Mouse (Mus musculus) heart, postnatal 0 days (tissue): ENCODE results near the gene Dynll1. TPM values are rescaled to one million over a fixed set of nuclear protein-coding genes. Genes with fewer than 3 reads are reported as not detected.

Source experiments
- ATAC-seq: fragments of 200-750 bp; cut with Nextera tagmentation; 2 replicates; pipeline ENCODE4 v1.8.0; 2017; ENCODE audit warnings: low read depth, moderate number of reproducible peaks, moderate library complexity; ENCODE audit not compliant: insufficient read depth
- DNase-seq: peaks from one replicate; pipeline ENCODE4 v3.0.0-alpha.2; 2016; ENCODE audit warnings: low spot score
- H3K27ac ChIP-seq: fragments of 300-500 bp; sonication (generic); 2 replicates; pipeline ENCODE4 v1.5.1; 2014; ENCODE audit warnings: low read depth, mild to moderate bottlenecking
- H3K27me3 ChIP-seq: fragments of 300-500 bp; sonication (generic); 2 replicates; pipeline ENCODE4 v1.6.1; 2014; ENCODE audit warnings: low read length, mixed read lengths; ENCODE audit not compliant: control insufficient read depth, insufficient read depth
- H3K36me3 ChIP-seq: fragments of 300-500 bp; sonication (generic); replicated peaks from 2 replicates; pipeline ENCODE4 v1.6.1; 2014; ENCODE audit warnings: low read length, mixed read lengths; ENCODE audit not compliant: control insufficient read depth, insufficient read depth
- H3K4me1 ChIP-seq: fragments of 300-500 bp; sonication (generic); 2 replicates; pipeline ENCODE4 v1.6.1; 2014; ENCODE audit warnings: antibody characterized with exemption; ENCODE audit not compliant: control insufficient read depth, insufficient read depth
- H3K4me2 ChIP-seq: fragments of 300-500 bp; sonication (generic); 2 replicates; pipeline ENCODE4 v1.6.1; 2014; ENCODE audit warnings: low read depth, mild to moderate bottlenecking, low read length, moderate library complexity
- H3K4me3 ChIP-seq: fragments of 300-500 bp; sonication (generic); 2 replicates; pipeline ENCODE4 v1.5.1; 2014; ENCODE audit warnings: low read depth, low read length
- H3K9ac ChIP-seq: fragments of 300-500 bp; sonication (generic); replicated peaks from 2 replicates; pipeline ENCODE4 v1.6.1; 2014; ENCODE audit warnings: low read depth, low read length, mixed read lengths
- H3K9me3 ChIP-seq: fragments of 300-500 bp; sonication (generic); replicated peaks from 2 replicates; pipeline ENCODE4 v1.6.1; 2016; ENCODE audit warnings: low read length; ENCODE audit not compliant: control insufficient read depth
- CTCF ChIP-seq: IDR thresholded peaks from 2 replicates; pipeline ENCODE4 v1.5.1; 2016; ENCODE audit warnings: antibody characterized with exemption, control low read depth, low read depth
- EP300 ChIP-seq: IDR thresholded peaks from 2 replicates; pipeline ENCODE4 v1.6.1; 2016; ENCODE audit warnings: antibody characterized with exemption, low read depth
- WGBS: fragments of 180-500 bp; shearing (Covaris S2); extraction: QIAGEN DNeasy Blood & Tissue Kit; methylation state at CpG from one replicate; pipeline ENCODE4 v1.1.7; 2014; 5-methylcytosine and 5-hydroxymethylcytosine counted together
- polyA plus RNA-seq: library from polyadenylated mRNA; unstranded; fragments of >200 nt; fragmentation: Nextera tagmentation; extraction: Ambion mirVana; gene quantifications from 2 replicates; pipeline ENCODE4 v1.2.1, GENCODE M21; 2015
- total RNA-seq: library from RNA; depleted of rRNA; stranded (reverse); fragments of >200 nt; gene quantifications from 2 replicates; pipeline ENCODE4 v1.2.3, GENCODE M21; 2014; ENCODE audit warnings: low replicate concordance

Dynll1 gene
- total and polyA plus RNA-seq, 2 experiments from 2014 or later = 224 to 615 TPM

DNA sequence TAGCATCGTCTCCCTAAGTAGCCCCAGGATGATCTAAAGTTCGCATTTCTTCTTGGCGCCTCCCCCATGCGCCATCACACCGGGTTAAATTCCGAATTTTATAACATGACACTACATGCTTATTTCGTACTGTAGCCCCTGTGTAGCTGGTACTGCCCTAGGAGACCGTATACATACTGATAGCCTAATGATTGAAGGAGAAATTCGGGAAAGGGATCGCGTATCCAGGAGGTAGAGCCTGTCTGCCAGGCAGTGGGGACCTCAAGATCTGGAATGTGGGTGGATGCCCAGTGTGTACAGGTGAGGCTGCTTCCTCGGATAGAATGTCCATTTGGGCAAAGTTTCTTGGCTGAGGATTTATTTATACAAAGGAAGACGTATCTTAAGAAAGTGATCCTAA, 816 bp upstream of the Dynll1 start:
- no peak for DNase-seq
- Histone ChIP-seq H3K9me3 (no peaks in the 10 kb centered on the region), H3K27me3 (no peaks in the 10 kb centered on the region), H3K36me3 (peaks cover 20% of the 10 kb centered on the region), H3K27ac (no peak overlapping the region), H3K9ac (peak overlapping the region; percentile 40), H3K4me2 (peak overlapping the region; percentile 83), H3K4me1 (0 out of 2 replicates have a peak, but pooled peaks cover 8% of the 10 kb centered on the region), H3K4me3 (peak overlapping the region; percentile 86)
- 29% methylated on average over 13 of the region's 13 CpGs for WGBS
- TF ChIP-seq CTCF (no peak), EP300 (no peak)
- ATAC-seq = no peak

GRCm38 (mm10) chr5:115300035-115300744, 609 bp downstream of the Dynll1 start:
- peak overlapping the region; percentile 77 for H3K4me2 ChIP-seq
- TF ChIP-seq EP300 (no peak), CTCF (peak; percentile 44; the same call in 1 of the 2 replicates)
- under 1% methylated on average over 45 of the region's 46 CpGs for WGBS
- peak overlapping the region; percentile 86 for H3K4me3 ChIP-seq
- DNase-seq = peak; percentile 79
- no peaks in the 10 kb centered on the region for H3K27me3 ChIP-seq
- H3K36me3 ChIP-seq = peaks cover 34% of the 10 kb centered on the region
- no peaks in the 10 kb centered on the region for H3K9me3 ChIP-seq
- 0 out of 2 replicates have a peak, but pooled peaks cover 8% of the 10 kb centered on the region for H3K4me1 ChIP-seq
- peak overlapping the region; percentile 71 for H3K9ac ChIP-seq
- peak overlapping the region; percentile 82 for H3K27ac ChIP-seq
- ATAC-seq = peak; percentile 8

GRCm38 (mm10) chr5:115296347-115296746, 4.5 kb downstream of the Dynll1 start:
- H3K27ac ChIP-seq = no peak overlapping the region
- peaks cover 58% of the 10 kb centered on the region for H3K36me3 ChIP-seq
- H3K4me1 ChIP-seq = 0 out of 2 replicates have a peak, but pooled peaks cover 4% of the 10 kb centered on the region
- H3K4me3 ChIP-seq = no peak overlapping the region
- no peaks in the 10 kb centered on the region for H3K27me3 ChIP-seq
- H3K9ac ChIP-seq = no peak overlapping the region
- no peak for ATAC-seq
- H3K9me3 ChIP-seq = no peaks in the 10 kb centered on the region
- 77% methylated on average over 10 of the region's 10 CpGs for WGBS
- H3K4me2 ChIP-seq = no peak overlapping the region
- no peak for DNase-seq
- TF ChIP-seq EP300 = no peak
- no peak for TF ChIP-seq CTCF

DNA sequence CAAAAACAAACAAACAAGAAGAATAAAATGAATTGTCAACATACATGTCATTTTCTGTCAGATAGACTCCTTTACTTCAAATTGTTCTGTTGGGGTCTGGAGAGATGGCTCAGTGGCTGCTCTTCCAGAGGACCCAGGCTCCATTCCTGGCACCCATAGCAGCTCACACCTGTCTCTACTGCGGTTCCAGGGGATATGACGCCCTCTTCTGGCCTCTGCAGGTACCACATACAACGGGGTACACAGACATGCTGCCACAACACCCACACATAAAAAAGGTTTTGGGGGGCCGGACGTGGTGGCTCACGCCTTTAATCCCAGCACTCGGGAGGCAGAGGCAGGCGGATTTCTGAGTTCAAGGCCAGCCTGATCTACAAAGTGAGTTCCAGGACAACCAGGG, 6.6 kb downstream of the Dynll1 start:
- no peak overlapping the region for H3K4me2 ChIP-seq
- WGBS = 88% methylated on average over 8 of the region's 8 CpGs
- no peaks in the 10 kb centered on the region for H3K27me3 ChIP-seq
- H3K4me1 ChIP-seq = 0 out of 2 replicates have a peak, but pooled peaks cover 2% of the 10 kb centered on the region
- no peak overlapping the region for H3K27ac ChIP-seq
- no peak overlapping the region for H3K9ac ChIP-seq
- TF ChIP-seq EP300 (no peak), CTCF (no peak)
- DNase-seq (no peak), ATAC-seq (no peak)
- H3K4me3 ChIP-seq = no peak overlapping the region
- peaks cover 77% of the 10 kb centered on the region for H3K36me3 ChIP-seq
- no peaks in the 10 kb centered on the region for H3K9me3 ChIP-seq

GRCm38 (mm10) chr5:115284735-115285134, 16.1 kb downstream of the Dynll1 start:
- no peaks in the 10 kb centered on the region for H3K27me3 ChIP-seq
- H3K9me3 ChIP-seq = no peaks in the 10 kb centered on the region
- no peak for DNase-seq
- no peak overlapping the region for H3K27ac ChIP-seq
- peaks cover 25% of the 10 kb centered on the region for H3K36me3 ChIP-seq
- no peak for ATAC-seq
- H3K4me3 ChIP-seq = no peak overlapping the region
- 83% methylated on average over 3 of the region's 3 CpGs for WGBS
- no peak overlapping the region for H3K9ac ChIP-seq
- TF ChIP-seq EP300 = no peak
- TF ChIP-seq CTCF = peak; percentile 27
- H3K4me2 ChIP-seq = no peak overlapping the region
- peaks cover 5% of the 10 kb centered on the region; the same call in 1 of the 2 replicates for H3K4me1 ChIP-seq
